Mouse (Mus musculus): ENCODE measurements around the gene Klrb1c. TPM values are rescaled to one million over a fixed set of nuclear protein-coding genes. Genes with fewer than 3 reads are reported as not detected.
A peak's percentile ranks its signal among the peaks of the same experiment; 100 is the strongest.
"Not testable (repeated sequence)": the region's sequence is repeated elsewhere in the genome, so short reads cannot be mapped to it uniquely, and the experiment has no call there.

The Klrb1c gene
- polyA plus RNA-seq, 1 experiment = 6.6 TPM

DNA sequence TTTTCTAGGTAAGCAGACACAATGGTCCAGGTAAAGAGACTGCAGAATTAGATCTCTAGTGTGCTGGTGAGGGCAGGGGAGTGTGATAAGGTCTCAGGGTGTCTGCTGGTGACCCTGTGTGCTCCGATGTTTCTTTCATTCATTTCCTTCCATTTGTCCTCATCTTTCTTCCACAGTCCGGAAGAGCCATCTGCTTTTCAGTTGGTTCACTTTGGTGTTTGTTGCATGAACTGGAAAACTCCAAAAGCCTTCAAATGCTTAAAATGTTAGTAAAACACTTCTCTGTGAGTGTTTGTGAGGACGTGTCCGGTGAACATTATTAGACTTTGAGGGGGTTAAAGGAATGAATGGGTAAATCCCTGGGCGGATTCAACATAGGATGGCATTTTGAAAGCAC, 27.9 kb downstream of the Klrb1c start:
- Histone ChIP-seq H3K4me1 (ENCODE audit: control insufficient read depth, insufficient read depth, low read length) (peaks cover 1% of the 10 kb centered on the region; the same call in 1 of the 2 replicates), H3K4me3 (replicated peaks; ENCODE audit: control insufficient read depth, low read depth, low read length) (peak overlapping the region; percentile 33), H3K27ac (ENCODE audit: control insufficient read depth, insufficient read depth, low read depth, low read length, poor library complexity) (no peak overlapping the region)
- no peak for TF ChIP-seq POLR2A (IDR thresholded peaks at IDR 0.05; ENCODE audit: borderline replicate concordance, control insufficient read depth, low read depth, low read length)
- TF ChIP-seq CTCF (IDR thresholded peaks at IDR 0.05; ENCODE audit: control insufficient read depth, insufficient read depth, low read length) = no peak
- 66% methylated on average over 5 of the region's 5 CpGs for WGBS

DNA sequence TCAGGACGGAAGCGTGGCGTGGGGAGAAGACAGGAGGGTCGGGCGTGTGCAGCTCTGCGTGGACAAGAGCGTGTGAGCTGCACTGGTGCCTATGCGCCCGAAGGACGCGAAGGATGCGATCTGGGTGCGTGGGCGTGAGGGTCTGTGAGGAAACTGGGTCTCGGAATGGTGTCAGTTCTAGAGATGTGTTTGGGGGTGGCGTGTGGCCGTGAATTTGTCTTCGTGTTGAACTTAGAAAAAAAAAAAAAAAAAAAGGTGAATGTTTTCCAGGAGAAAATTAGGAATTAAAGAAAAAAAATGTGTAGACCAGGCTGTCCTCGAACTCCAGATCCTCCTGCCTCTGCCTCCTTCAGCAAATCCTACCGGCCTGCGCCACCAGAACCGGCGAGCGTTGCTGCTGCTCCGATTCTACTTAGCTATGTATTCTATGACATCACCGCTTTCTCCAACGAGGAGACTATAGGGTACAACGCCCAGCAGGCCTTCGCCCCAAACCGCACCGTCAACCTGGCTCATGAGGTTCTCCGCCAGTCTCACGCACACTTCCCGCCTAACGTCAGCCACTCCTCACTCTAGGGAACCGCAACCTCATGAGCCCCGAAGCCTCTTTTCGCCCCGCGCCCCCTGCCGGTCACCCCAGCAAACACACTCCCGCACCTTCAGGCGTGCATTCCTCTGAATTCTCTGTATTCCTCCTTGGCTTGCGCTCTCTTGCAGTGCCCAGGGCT, 28.4 kb downstream of the Klrb1c start:
- Histone ChIP-seq H3K4me3 (replicated peaks; ENCODE audit: control insufficient read depth, low read depth, low read length) (peak overlapping the region; percentile 79), H3K27ac (ENCODE audit: control insufficient read depth, insufficient read depth, low read depth, low read length, poor library complexity) (peak overlapping the region; percentile 42; the same call in 1 of the 2 replicates)
- not testable (repeated sequence) for H3K4me1 ChIP-seq (ENCODE audit: control insufficient read depth, insufficient read depth, low read length)
- peak; percentile 58 for TF ChIP-seq CTCF (IDR thresholded peaks at IDR 0.05; ENCODE audit: control insufficient read depth, insufficient read depth, low read length)
- WGBS = under 1% methylated on average over 44 of the region's 44 CpGs

DNA sequence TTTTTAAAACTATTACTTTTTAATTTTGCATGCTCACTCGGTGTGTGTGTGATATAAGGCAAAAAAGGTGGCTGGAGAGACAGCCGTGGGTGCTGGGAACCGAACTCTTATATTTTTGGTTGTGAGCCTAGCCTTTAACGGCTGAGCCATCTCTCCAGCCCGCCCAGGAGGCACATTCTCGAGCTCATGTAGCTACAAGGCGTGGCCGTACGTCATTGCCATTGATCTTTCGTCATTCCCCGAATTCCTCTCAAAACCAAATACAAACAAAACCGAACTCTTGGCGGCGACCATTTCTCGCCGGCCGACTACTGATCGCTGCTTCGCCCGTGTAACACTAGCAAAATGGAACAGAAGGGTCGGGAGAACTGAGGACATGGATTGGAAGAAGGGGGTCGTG, 29.0 kb downstream of the Klrb1c start:
- Histone ChIP-seq H3K27ac (ENCODE audit: control insufficient read depth, insufficient read depth, low read depth, low read length, poor library complexity) (peak overlapping the region; percentile 42; the same call in 1 of the 2 replicates), H3K4me3 (replicated peaks; ENCODE audit: control insufficient read depth, low read depth, low read length) (peak overlapping the region; percentile 73)
- H3K4me1 ChIP-seq (ENCODE audit: control insufficient read depth, insufficient read depth, low read length) = not testable (repeated sequence)
- under 1% methylated on average over 22 of the region's 22 CpGs for WGBS

DNA sequence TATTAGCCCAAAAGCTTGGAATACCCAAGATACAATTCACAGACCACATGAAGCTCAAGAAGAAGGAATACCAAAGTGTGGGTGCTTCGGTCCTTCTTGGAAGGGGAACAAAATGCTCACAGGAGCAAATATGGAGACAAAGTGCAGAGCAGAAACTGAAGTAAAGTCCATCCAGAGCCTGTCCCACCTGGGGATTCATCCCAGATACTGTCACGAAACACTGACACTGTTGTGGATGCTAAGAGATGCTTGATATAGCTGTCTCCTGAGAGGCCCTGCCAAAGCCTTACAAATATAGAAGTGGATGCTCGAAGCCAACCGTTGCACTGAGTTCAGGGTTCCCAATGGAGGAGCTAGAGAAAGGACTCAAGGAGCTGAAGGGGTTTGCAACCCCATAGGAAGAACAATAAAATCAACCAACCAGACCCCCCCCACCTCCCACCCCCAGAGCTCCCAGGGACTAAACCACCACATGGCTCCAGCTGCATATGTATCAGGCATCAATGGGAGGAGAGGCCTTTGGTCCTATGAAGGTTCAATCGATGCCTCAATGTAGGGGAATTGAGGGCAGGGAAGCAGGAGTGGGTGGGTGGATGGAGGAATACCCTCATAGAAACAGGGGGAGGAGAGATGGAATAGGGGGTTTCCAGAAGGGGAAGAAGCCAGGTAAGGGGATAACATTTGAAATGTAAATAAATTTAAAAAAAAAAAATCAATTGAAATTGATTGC, 29.6 kb downstream of the Klrb1c start:
- TF ChIP-seq CTCF (IDR thresholded peaks at IDR 0.05; ENCODE audit: control insufficient read depth, insufficient read depth, low read length) (no peak), POLR2A (IDR thresholded peaks at IDR 0.05; ENCODE audit: borderline replicate concordance, control insufficient read depth, low read depth, low read length) (no peak)
- WGBS = 80% methylated on average over 5 of the region's 5 CpGs

DNA sequence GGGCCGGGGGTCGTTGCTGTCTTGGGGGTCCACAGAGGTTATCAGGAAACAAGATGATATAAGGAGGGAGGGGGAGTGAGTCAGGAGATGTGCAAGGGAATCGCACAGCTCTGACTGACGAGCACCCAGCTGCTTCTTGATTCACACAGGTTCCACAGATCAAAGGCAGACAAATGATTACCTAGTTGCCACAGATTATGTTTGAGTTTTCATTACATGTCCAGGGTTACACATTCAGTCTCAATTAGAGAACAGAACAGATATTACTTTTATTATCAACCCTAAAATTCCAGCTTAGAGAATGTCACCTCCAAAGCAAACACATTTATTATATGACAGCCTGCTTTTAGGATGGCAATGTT, 33.6 kb downstream of the Klrb1c start:
- H3K4me3 ChIP-seq (replicated peaks; ENCODE audit: control insufficient read depth, low read depth, low read length); H3K27ac ChIP-seq (ENCODE audit: control insufficient read depth, insufficient read depth, low read depth, low read length, poor library complexity); H3K4me1 ChIP-seq (ENCODE audit: control insufficient read depth, insufficient read depth, low read length): not testable (repeated sequence)
- WGBS = 60% methylated on average over 4 of the region's 4 CpGs

More for the DNA sequence above, 29.6 kb downstream of the Klrb1c start:
- Histone ChIP-seq H3K4me3 (replicated peaks; ENCODE audit: control insufficient read depth, low read depth, low read length) (no peak overlapping the region), H3K4me1 (ENCODE audit: control insufficient read depth, insufficient read depth, low read length) (peaks cover 1% of the 10 kb centered on the region; the same call in 1 of the 2 replicates), H3K27ac (ENCODE audit: control insufficient read depth, insufficient read depth, low read depth, low read length, poor library complexity) (no peak overlapping the region)

DNA sequence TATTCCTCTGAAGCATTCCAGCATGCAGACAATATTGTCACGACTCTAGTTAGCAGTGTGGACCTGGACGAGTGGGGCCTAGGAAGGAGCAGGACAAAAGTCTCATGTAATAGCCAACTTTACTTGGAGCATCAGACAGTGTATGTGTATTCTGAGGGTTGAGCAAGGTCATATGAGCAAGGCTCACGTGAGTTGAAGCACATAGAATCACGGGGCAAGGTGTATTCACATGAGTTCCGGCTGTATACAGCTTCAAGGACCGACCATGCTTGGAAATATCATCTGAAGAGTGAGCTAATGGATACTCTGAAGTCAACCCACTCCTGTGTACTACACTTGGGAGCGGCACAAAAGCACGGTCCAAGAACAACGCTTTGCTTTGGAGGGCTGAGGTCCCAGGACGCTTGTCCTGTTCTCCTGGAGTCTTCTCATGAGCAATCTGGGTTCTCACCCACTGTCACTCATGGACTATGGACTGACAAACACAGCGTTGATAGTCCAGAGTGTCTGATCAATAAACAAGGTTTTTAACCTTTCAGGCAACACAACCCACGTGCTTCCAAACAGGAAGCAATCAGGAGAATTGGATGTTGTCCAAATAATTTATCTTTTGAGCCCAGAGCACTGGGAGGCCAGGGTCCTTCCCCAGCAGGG, 34.1 kb downstream of the Klrb1c start:
- H3K4me3 ChIP-seq (replicated peaks; ENCODE audit: control insufficient read depth, low read depth, low read length); H3K4me1 ChIP-seq (ENCODE audit: control insufficient read depth, insufficient read depth, low read length); H3K27ac ChIP-seq (ENCODE audit: control insufficient read depth, insufficient read depth, low read depth, low read length, poor library complexity): not testable (repeated sequence)
- 79% methylated on average over 12 of the region's 12 CpGs for WGBS

DNA sequence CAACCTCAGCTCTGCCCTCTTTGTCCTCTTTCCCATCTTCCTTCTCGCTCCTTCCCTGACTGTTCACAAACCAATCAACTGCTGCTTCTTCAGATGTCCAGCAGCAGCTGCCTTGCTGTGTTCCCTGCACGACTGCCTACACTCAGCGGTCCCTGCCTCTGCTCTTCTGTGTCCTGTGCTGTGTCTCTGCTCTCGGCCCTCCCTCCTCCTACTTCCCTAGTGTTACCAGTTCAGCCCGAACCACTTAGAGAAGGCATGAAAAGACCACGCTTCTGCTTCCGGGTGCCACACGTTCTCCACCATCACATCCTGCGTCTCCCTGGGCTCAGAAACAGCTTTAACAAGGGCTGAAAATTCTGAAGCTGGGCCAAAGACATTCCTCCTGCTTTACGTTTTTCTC, 34.8 kb downstream of the Klrb1c start:
- peak overlapping the region; percentile 21; the same call in 1 of the 2 replicates for H3K27ac ChIP-seq (ENCODE audit: control insufficient read depth, insufficient read depth, low read depth, low read length, poor library complexity)
- WGBS = 12% methylated on average over 10 of the region's 10 CpGs

DNA sequence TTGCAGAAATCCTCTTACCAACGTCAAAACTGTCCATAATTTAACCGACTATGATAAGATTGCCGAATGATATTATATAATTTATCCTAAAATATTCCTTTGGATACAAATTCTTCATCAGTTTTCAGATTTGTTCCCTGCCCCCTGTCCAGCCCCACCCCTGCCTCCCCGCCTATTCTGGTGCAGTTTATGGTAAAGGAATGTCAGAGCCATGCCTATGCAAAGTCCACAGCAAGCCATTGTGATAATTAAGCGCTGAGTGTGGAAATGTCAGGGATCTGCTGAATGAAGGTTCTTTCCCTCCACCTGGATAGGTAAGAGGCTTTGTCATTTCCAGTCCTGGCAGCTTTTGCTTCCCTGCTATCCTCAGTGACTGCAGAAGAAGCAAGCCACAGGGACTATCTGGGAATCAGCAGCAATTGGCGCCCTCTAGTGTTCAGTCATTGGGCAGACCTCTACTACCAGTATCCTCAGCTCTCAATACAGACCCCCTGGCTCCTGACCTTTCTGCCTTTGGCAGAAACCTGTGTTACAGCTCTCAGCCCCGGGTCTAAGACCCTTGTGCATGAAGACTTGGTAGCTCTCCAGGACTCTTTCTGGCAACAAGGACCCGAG, 35.3 kb downstream of the Klrb1c start:
- 38% methylated on average over 8 of the region's 8 CpGs for WGBS
- TF ChIP-seq CTCF (IDR thresholded peaks at IDR 0.05; ENCODE audit: control insufficient read depth, insufficient read depth, low read length) = peak; percentile 59
- not testable (repeated sequence) for H3K4me3 ChIP-seq (replicated peaks; ENCODE audit: control insufficient read depth, low read depth, low read length); H3K27ac ChIP-seq (ENCODE audit: control insufficient read depth, insufficient read depth, low read depth, low read length, poor library complexity); H3K4me1 ChIP-seq (ENCODE audit: control insufficient read depth, insufficient read depth, low read length)

More for the DNA sequence above, 34.8 kb downstream of the Klrb1c start:
- H3K4me3 ChIP-seq (replicated peaks; ENCODE audit: control insufficient read depth, low read depth, low read length) = peak overlapping the region; percentile 24
- H3K4me1 ChIP-seq (ENCODE audit: control insufficient read depth, insufficient read depth, low read length) = not testable (repeated sequence)

DNA sequence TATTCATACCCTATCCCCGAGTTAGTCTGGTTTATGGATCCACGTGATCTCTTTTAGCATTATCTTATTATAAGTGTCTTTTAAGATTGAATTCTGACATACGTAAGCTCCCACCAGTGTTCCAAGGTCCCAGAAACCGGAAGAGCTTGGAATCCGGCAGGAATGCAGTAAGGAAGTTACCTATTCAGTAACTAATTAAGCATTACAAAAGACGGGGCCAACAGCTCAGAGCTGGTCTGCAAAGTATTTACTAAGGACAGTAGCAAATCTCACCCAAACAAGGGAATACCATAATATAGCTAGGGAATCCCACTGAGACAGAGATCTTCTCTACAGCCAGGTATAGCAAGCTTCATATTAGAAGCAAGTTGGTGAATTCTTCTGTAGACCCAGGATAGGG, 42.0 kb downstream of the Klrb1c start:
- H3K4me3 ChIP-seq (replicated peaks; ENCODE audit: control insufficient read depth, low read depth, low read length); H3K27ac ChIP-seq (ENCODE audit: control insufficient read depth, insufficient read depth, low read depth, low read length, poor library complexity); H3K4me1 ChIP-seq (ENCODE audit: control insufficient read depth, insufficient read depth, low read length): not testable (repeated sequence)
- 79% methylated on average over 6 of the region's 6 CpGs for whole genome bisulfite sequencing
